Mouse (Mus musculus) kidney, adult 2 months (tissue): ENCODE measurements at regions not wholly inside any gene's neighbourhood (a gene's known extent, or its start where the extent isn't known, plus 50 kb on each side); places are given as distances from the start of the nearest gene placed in this dataset.

Experiments
- DNase-seq: peaks from one replicate; pipeline ENCODE4 v3.0.0; 2021
- H3K27ac ChIP-seq: fragments of 200-500 bp; 2 replicates; pipeline ENCODE4 v1.5.1; 2012; ENCODE audit warnings: low read depth, low read length, control low read depth, inconsistent platforms; ENCODE audit not compliant: insufficient read depth
- H3K27me3 ChIP-seq: fragments of 200-500 bp; replicated peaks from 2 replicates; pipeline ENCODE4 v1.6.1; 2012; ENCODE audit warnings: mild to moderate bottlenecking, moderate library complexity, low read length, inconsistent platforms; ENCODE audit not compliant: control insufficient read depth, insufficient read depth
- H3K36me3 ChIP-seq: fragments of 200-500 bp; 2 replicates; pipeline ENCODE4 v1.6.1; 2012; ENCODE audit warnings: mild to moderate bottlenecking, moderate library complexity, low read length, inconsistent platforms; ENCODE audit not compliant: control insufficient read depth, insufficient read depth
- H3K4me1 ChIP-seq: fragments of 200-500 bp; 2 replicates; pipeline ENCODE4 v1.6.1; 2011; ENCODE audit warnings: low read length; ENCODE audit not compliant: control insufficient read depth, insufficient read depth
- H3K4me3 ChIP-seq: fragments of 200-500 bp; 2 replicates; pipeline ENCODE4 v1.5.1; 2011; ENCODE audit warnings: mild to moderate bottlenecking, low read depth, low read length, control low read depth; ENCODE audit not compliant: insufficient read depth
- CTCF ChIP-seq: fragments of 200-500 bp; conservative IDR thresholded peaks from 2 replicates; pipeline ENCODE4 v1.5.1; 2011; ENCODE audit warnings: low read depth, mild to moderate bottlenecking, control low read depth, low read length, moderate library complexity, mixed read lengths; ENCODE audit not compliant: insufficient read depth, insufficient read length
- POLR2A ChIP-seq: fragments of 200-500 bp; IDR thresholded peaks from one replicate; pipeline ENCODE4 v1.6.1; 2011; ENCODE audit warnings: low read depth, low read length, control low read depth
- WGBS: fragments of 180-500 bp; shearing (Covaris S2); methylation state at CpG from one replicate; pipeline ENCODE4 v1.1.7; 2018; 5-methylcytosine and 5-hydroxymethylcytosine counted together

GRCm38 (mm10) chrX:16421159-16421558 lies 101.5 kb upstream of the Cypt1 start:
- no peaks in the 10 kb centered on the region for H3K27me3 ChIP-seq
- H3K4me1 ChIP-seq: no peaks in the 10 kb centered on the region
- no peak for DNase-seq
- no peak overlapping the region for H3K4me3 ChIP-seq
- no peak overlapping the region for H3K27ac ChIP-seq
- TF ChIP-seq POLR2A (no peak), CTCF (no peak)
- no peaks in the 10 kb centered on the region for H3K36me3 ChIP-seq

- no peaks in the 10 kb centered on the region for H3K4me1 ChIP-seq
- H3K27me3 ChIP-seq: no peaks in the 10 kb centered on the region
- TF ChIP-seq CTCF (no peak), POLR2A (no peak)
- no peak overlapping the region for H3K27ac ChIP-seq
- no peak overlapping the region for H3K4me3 ChIP-seq
- H3K36me3 ChIP-seq: no peaks in the 10 kb centered on the region
- no peak for DNase-seq
Observed at GRCm38 (mm10) chrX:16421663-16422062, 101.0 kb upstream of the Cypt1 start.

GRCm38 (mm10) chrX:16438088-16438487 lies 84.6 kb upstream of the Cypt1 start:
- H3K27ac ChIP-seq: no peak overlapping the region
- no peak overlapping the region for H3K4me3 ChIP-seq
- no peaks in the 10 kb centered on the region for H3K4me1 ChIP-seq
- WGBS: 81% methylated on average over 1 of the region's 1 CpGs
- H3K27me3 ChIP-seq: no peaks in the 10 kb centered on the region
- no peaks in the 10 kb centered on the region for H3K36me3 ChIP-seq
- DNase-seq: no peak
- TF ChIP-seq POLR2A (no peak), CTCF (no peak)

GRCm38 (mm10) chrX:16450496-16451078 lies 72.1 kb upstream of the Cypt1 start:
- Histone ChIP-seq H3K27ac (no peak overlapping the region), H3K27me3 (no peaks in the 10 kb centered on the region), H3K4me3 (no peak overlapping the region), H3K36me3 (no peaks in the 10 kb centered on the region), H3K4me1 (no peaks in the 10 kb centered on the region)
- 2% methylated on average over 2 of the region's 2 CpGs for WGBS
- TF ChIP-seq POLR2A: no peak
- peak; percentile 52 for TF ChIP-seq CTCF
- DNase-seq: peak; percentile 28
